Mouse (Mus musculus): ENCODE results near the gene Rabggta. TPM values are rescaled to one million over a fixed set of nuclear protein-coding genes. Genes with fewer than 3 reads are reported as not detected.

Gene Rabggta
- total RNA-seq, 4 experiments from 2014 or later: 20.2 to 31.5 (median 26.1) TPM

DNA sequence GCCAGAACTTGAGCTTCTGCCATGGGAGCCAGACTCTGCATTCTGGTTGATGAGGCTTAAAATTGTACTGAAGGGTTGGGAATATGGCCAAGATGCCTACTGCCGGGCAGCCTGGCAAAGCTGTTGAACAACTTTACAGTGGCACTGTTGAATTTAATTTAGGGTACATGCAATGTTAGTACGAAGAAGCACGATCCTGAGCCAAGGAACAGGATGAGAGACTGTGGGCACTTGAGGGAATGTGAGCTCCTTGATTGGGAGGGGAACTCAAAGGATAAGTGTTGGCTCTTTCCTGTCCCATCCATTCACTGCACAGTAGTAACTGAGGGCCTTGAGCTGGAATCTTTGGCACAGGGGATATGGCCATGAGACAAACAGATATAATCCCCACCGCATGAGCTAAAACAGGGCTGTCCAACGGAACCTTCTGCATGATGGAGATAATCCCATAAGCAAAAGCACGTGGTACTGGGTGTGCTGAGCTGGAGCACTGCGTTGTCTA lies 8.5 kb upstream of the Rabggta start:
- no peak for DNase-seq

DNA sequence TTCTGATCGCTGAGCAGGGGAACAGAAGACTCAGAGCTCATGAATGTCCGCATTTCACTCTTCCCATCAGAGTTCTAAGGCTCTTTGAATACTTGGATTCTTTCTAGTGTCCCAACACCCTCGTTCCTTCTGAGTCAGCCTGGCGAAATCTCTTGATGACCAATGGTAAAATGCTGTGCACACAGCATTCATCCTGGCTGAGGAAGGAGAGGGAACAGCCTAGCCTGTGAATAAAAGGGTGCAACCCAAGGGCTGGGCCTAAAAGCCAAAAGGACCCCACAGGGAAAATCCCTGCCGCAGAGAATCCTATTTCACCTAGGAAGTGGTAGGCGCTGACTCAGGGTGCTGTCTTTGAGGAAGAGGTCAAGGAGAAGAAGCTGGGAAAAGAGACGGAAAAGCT lies 8.1 kb upstream of the Rabggta start:
- DNase-seq: no peak

DNA sequence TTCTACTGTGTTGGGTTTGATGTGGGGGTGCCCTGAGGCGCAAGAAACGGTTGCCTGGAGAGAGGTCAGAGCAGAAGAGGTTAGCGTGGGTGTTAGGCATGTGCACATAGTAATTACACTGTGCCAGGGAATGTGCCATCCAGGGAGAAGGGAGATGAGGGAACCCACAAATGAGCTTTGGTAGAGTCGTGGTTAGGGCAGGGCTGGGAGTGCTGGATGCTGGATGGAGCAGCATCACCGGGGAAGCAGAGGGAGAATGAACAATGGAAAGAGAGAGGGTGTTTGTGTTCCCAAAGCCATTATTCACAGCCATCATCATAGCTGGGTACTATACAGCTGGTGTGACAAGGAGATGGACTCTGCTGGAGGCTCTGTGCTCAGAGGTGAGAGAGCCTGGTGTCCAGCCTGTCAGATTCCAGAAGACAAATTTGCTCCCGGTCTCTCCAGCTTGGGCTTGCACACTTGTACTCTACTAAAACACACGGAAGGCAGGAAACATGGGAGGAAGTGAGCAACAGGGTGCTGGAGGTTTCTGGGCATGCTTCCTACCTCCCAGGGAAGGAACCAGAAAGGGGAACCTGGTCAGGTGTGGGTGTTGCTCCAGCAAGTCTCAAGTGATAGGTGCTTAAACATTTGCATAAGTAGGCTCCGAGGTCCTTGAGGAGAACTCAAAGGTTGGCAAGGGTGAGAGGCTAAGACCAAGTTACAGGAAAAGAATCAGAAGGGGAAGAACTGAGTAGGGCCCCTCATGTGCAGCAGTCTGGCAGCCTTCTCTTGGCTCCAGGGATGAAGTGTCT lies 6.0 kb upstream of the Rabggta start:
- no peak for DNase-seq

DNA sequence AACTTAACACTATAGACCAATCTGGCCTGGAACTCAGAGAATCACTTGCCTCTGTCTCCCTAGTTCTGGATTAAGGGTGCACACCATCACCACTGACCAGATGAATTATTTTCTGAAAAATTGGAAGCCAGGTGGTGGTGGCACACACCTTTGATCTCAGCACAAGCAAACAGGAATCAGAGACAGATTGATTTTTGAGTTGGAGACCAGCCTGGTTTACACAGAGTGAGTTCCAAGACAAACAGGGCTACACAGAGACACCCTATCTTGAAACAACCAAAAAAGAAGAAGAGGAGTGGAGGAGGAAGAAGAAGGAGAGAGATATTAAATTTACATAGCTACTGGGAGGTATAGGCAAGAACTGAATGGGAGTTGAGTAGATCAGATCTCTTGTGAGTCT lies 4.2 kb upstream of the Rabggta start:
- no peak for DNase-seq

DNA sequence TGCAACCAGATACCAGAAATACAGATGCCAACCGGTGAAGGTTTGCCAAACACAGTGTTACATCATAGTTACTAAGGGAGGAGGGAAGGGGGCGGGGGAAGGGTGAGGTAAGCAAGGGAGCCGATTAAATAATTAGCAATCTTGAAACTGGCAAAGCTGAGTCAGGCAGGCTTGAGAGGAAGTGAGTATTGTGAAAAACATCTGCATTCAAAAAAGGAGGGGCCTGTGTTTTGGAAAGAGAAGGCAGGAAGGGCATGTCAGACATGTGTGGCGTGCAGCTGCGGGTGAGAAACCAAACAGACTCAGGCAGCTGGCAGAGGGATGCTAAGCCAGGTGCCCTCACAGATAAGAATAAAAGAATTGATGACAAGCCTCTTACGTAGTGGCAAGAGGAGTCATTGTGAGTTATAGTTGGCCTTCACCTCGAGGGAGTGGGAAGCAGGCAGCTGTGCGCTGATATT lies 2.4 kb upstream of the Rabggta start:
- peak; percentile 46 for DNase-seq

DNA sequence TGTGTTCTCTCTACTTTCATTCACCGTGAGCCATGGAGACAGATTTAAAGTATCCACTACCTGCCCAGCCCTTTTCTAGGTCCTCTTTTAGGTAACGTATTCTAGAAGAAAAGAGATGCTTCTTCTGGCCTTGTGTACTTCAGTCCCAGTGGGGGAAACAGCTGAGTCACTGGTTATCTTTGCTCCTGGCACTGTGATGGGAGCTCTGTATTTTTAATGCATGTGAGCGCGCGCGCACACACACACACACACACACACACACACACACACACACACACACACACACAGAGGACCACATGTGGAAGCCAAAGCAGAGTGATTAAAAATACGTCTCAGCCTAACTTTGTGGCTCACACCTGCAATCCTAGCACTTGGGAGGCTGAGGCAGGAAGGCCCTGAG lies 1.4 kb upstream of the Rabggta start:
- DNase-seq: no peak

DNA sequence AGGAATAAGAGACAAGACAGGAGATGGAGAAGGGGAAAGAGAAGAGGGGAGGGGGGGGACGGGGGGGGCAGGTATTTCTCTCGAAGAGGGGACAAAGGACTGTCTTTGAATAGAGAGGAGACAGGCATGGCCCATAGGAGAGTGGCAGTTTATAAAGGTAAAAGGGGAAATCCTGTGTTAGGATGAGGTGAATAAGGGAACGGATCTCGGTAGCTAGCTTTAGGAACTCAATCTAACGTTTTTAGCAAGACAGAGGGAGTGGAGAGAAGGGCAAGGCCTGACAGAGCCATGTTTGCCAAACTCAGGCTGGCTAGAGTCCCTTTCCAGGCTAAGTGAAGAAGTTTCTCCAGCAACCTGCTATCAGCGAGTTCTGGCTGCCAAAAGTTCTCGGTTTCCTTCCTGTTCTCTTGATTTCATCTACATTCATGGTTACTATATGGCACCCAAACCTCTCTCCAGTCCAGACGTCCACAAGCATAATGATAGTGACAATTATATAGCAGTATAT lies 429 bp upstream of the Rabggta start:
- no peak for DNase-seq

DNA sequence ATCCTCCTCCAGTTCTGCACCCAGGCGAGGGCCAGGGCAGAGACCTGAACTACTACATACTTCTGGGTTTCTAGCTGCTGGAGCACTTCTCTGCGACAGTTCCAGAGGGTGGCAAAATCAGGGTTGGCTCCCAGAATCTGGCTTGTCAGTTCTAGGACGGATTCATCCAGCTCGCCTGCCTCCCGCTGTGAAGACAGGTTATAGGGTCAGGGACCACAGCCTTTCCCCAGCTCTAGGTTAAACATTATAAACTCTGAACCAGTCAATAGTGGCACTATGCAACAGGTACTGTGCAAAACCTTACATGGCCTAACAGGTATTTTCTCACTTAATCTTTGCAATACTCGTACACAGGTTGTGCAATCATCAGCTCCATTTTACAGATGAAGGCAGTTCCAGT lies 987 bp downstream of the Rabggta start:
- no peak for DNase-seq

DNA sequence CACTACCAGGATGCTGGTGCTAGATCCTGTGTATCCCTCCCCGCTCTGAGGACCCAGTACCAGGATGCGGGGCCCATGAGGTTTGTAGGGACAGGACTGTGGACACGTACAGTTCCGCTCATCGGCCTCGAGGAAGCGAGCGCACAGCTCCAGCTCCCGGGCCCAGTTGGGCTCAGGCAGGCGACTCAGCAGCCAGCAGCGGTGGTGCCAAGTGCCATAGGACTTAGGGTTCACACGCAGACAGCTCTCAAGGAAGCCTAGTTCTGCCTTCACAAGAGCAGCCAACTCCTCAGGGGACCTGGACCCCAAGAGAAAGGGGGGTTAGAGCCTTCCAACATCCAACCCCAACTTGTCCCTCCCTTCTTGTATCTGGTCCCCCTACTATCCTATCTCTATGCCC lies 1.4 kb downstream of the Rabggta start:
- no peak for DNase-seq

DNA sequence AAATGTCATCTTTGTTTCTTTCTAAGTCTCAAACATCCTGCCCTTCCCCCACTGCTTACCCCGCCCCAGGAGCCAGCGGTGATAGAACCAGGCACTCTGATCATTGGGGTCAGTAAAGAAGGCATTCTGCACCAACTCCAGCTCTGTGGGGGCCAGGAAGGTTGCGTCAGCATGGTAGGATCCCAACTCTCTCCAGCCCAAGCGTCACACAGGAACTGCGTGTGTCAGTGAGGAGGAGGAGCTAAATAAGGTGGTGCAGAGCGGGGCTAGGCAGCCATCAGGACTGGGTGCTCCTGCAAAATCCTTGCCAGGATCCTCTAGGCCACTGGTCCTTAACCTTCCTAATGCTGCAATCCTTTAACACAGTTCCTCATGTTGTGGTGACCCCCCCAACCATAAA lies 2.3 kb downstream of the Rabggta start:
- DNase-seq: no peak

DNA sequence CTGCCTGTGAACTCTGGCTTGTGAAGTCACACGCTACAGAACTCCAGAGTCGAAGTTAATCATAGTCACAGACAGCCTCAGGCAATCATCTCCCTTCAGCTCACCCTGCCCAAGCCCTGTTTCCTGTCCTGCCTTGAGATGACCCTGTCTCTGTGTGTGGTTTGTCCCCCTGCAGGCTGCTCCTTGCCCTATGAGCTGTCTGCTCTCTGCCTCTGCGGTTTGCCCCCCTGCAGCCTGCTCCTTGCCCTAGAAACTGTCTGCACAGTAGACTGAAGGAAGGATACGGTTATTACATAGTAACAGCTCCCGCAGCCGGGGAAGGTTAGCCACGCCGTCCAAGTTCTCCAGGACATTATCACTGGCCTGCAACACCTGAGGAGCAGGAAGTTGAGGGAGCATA lies 5.2 kb downstream of the Rabggta start:
- DNase-seq: no peak

DNA sequence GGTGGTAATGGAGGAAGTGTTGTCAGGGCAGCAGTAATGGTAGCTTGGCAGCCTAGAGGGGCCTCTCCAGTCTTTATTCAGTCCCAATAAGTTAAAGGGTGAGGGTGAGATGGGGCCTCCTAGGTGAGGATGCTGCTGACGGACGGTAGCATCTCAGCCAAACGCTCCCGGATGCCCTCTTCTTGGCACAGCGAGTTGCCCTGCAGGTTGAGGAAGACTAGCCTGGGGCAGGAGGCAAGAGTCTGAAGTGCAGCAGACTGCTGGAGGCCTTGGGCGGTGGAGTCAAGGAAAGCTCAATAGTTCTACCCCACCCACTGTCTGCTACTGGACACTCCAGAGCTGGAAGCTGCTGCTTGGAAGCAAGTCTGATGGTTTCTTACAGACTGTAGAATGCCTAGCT lies 5.8 kb downstream of the Rabggta start:
- DNase-seq: no peak

DNA sequence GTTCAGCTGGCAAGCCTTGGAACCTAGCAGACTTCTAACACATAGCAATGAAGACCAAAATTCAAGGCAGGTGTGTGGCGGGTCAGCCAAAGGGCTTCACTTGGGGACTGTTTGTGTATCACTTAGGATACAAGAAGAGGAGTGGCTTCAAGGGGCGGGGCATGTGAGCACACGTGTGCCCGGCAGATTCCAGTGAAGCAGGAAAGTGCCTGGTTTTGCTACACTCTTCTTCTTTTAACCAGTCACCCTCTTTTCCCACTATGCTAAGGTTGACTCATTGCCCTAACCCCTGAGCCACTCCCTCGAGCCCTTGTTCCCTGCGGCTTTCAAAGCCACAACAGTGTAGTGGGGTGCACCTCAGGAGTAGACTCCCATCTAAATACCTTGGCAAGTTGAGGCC lies 7.2 kb downstream of the Rabggta start:
- no peak for DNase-seq

DNA sequence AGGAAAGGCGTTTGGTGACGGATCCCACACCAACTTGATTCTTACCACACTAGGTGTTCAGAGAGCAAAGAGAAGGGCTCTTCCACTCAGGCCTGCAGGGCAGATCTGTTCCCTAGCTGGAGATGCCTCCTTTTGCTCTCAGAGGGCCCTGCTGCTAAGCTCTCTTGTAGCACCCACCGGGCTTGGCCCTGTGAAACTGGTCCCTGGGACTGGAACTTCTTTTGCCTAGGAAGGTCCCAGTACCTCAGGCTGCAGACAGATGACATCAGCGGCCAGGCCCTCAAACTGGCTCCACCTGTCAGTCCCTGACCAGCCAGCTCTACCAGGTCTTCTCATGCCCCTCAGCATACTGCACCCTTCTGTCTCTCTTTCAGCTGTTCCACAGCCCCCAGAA lies 8.3 kb downstream of the Rabggta start, which contains the start of gene Tgm1:
Gene Tgm1 (minus strand): TSS at position 198 of the 394 bp plus-strand sequence.
- DNase-seq: no peak

DNA sequence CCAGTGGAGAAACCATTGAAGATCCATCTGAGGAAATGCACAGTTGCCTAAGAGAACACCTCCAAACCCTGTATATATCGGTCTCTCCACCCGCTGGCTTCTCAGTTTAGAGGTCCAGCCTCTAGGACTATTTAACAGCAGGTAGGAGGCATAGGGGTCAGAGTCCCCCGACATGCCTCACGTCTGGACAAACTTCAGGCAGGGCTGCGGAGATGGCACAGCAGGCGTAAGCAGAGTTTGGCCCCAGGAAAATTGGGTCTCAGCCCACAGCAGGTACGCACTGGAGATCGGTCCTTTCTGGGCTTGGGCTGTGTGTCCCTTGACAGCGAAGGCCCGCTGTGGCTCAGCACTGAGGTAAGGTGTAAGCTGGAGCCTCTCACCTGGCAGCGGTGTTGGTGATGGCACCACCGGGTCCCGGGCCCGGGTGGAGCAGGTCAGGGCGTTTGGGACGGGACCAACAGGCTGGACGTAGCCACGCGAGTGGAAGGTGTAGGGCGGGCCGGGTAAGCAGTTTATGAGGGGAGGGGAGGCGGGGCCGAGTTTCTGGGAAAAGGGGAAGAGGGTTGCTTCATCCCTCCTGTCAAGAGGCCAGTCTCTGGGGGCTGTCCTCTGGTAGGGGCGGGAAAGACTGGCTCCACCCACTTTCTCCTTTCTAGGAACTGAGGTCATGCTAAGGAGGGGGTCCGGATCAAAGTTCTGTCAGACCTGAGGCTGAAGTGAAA lies 8.9 kb downstream of the Rabggta start:
- DNase-seq: no peak

DNA sequence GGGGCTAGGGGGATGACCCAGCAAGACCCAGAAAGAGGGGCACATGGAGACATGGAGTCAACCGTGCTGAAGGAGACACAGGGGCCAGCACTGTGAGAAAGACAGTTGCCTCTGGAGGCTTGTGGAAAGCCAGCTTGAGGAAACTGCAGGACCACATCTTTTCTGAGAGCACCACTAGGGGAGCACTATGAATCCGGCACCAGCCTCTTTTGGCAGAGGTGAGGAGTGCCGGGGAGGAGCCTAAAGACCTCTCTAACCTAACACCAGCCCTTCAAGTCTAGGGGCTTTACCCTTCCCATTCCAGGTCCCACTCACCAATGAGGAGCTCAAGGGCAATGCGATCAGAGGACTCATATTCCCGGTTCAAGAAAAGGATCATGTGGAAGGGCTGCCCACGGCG lies 10.3 kb downstream of the Rabggta start:
- no peak for DNase-seq

DNA sequence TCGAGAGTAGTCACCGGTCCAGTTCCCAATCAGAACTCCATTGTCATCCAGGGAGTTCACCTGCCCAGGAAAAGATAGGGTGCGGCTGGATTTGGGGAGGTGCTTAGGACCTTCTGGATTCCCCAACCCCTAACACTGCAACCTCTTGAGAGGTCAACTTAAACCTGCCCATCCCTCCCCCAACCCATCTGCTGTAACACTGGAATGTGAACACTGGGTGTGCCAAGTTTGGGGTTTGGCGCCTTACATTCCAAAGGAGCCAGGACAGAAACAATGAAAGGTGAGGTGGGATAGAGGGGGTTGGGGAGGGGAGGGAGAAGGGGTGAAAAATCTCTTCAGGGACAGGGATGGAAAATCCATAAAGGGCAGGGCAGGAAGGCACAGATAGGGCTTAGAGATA lies 12.6 kb downstream of the Rabggta start:
- no peak for DNase-seq

DNA sequence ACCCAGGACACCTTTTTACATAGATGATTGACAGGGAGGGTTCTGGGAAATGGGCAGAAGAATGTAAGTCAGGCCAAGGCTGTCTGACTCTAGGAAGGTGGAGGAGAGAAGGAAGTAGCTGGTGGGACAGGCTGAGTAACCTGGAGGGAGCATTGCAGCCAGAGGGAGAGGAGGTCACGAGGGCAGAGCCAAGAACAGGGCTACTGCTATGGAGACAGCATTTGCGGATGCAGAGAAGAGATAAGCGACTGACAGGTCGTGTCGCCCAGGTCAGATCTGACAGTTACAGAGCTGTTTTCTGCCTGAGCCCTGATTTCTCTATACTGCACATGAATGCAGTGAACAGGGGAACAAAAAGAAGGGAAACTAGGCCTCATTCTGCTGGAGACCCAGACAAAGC lies 14.7 kb downstream of the Rabggta start:
- DNase-seq: no peak

DNA sequence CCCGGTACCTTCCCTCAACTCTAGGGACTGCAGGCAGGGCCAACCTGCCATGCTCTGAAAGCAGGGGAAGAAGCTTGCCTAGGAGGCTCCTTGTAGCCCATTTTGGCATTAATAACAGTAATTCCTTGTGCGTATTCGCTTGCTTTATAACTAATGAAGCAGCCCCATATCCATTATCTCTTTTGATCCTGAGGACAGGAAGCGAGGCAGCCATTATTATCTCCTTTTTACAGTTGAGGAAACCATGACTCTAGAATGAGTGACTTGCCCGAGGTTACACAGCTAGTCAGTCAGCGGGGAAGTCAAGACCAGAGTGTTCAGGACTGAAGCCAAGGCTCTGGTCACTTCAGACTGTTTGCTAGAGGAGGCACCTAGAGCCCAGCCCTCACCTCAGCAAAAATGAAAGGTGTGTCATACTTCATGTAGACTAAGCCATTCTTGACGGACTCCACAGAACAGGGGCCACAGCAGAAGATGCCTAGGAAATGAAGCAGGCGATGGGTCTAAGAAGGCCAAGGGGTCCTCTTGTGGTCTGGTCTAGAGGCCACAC lies 15.9 kb downstream of the Rabggta start:
- no peak for DNase-seq

DNA sequence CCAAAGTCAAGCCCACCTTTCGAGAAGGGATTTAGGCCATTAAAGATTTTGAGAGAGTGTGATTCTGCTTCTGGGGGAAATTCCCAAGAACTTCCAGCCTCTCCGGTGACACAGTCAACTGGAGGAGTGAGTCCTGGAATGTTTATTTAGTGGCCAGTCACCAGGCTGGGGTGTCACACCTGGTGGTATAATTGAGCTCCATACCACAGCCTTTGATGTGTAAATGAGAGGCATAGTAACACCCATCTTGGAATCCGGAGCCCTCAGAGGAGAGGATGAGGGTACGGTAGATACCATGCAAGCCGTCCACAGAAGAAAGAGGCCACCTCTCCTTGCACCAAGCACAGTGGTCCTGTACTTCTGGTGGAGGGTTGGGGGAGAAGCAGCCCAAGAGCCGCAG lies 19.3 kb downstream of the Rabggta start:
- DNase-seq: no peak

DNA sequence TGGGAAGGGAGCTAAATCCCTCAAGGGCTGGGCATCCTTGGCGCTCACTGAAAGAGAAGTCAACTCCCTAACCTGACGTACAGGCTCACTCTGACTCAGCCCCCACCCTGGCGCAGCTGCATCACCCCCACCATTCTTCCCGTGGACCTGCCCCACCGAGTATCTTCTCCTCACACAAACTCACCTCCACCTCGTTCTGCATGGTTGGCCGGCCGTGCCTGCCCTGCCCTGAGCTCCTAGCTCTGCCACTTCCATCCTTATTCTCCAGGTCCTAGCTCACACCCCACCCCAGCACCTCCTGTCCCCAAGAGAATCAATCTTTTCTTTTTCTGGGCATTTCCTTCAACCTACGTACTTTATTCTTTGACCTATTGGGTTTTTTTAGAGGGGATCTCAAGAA lies 20.9 kb downstream of the Rabggta start:
- DNase-seq: no peak

DNA sequence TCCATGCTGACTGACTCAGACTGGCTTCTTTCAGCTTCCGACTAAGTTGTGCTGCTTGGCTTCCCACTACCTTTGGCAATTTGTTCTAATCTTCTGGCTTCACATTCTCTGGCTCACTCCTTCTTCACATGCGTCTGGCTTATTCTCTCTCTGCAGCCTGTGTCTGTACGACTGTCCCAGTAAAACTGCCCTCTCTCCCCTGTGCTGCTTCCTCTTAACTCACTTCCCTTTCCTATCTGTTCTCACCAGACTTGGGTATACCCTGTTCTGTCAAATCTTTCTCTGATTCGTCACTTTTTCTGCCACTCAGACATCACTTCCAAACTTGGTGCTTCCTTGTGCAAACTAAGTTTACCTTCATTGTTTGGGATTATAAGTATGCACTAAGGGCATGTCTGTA lies 24.8 kb downstream of the Rabggta start:
- no peak for DNase-seq

DNA sequence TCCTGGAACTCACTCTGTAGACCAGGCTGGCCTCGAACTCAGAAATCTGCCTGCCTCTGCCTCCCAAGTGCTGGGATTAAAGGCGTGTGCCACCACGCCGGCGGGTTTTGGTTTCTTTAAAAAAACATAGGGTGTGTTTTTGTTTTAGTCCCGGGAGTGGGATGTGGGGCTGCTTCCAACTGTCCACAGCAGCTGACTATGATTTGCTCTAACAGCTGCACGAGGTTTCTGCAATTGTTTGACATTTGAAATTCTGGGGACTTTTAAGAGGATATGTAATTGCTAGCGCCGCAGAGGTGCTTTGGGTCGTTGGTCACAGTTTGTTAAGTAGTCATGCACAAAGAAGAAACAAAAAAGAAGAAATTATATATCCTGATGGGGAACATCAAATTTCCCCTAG lies 32.6 kb downstream of the Rabggta start:
- no peak for DNase-seq
